Mouse (Mus musculus) mammary gland, adult 2 months (tissue): ENCODE measurements around the gene Cdiptos. TPM values are rescaled to one million over a fixed set of nuclear protein-coding genes. Genes with fewer than 3 reads are reported as not detected.

Experiments used
- polyA plus RNA-seq: library from polyadenylated mRNA; depleted of rRNA; stranded (reverse); fragments of >200 nt; gene quantifications from 2 replicates; pipeline ENCODE4 v1.2.3, GENCODE M21; 2012; ENCODE audit warnings: low replicate concordance; rRNA removed

The Cdiptos gene
- 0.82 and 3.2 TPM in 2 replicates for polyA plus RNA-seq

DNA sequence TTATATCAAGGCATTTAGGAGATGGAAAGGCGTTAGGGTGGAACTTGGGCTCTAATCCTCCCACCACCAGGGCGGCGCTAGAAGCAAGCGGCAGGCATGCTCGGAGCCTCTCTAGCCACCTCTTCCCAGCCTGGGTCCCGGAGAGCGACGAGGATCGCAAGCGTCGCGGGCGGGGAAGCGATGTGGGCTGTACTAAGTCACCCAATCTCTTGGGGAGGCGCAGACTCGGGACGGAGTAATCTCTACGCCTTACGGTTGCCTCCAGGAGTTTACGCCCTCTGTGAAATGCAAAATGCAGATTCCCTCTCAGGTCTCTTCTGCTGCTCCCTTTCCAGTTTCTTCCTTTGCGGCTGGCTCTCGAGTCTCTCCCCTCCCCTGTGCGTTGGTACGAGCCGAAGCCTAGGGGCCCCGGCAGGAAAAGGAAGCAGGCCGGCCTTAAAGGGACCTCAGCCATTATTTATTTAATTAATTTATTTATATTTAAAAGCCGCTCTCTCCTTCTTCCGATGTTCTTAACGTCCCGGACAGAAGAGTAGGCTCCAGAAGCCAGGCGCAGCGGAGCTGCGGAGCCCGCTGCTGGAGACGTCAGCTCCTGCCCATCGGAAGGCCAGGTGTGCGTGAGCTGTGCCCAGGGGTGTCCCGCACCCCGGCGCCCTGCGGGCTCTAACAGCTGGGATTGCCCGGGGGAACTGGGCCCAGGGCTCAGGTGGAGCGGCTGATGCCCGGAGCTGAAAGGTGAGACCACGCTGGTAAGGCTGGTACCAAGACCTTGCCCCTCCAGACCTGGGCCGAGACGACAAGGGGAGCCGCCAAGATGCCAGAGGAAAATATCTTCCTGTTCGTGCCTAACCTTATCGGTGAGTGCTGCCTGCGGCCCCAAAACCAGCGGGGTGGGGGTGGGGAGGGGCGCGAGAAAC is at the start of gene Cdiptos:
Gene Cdiptos (minus strand): TSS at position 149 of the 917 bp plus-strand sequence.

DNA sequence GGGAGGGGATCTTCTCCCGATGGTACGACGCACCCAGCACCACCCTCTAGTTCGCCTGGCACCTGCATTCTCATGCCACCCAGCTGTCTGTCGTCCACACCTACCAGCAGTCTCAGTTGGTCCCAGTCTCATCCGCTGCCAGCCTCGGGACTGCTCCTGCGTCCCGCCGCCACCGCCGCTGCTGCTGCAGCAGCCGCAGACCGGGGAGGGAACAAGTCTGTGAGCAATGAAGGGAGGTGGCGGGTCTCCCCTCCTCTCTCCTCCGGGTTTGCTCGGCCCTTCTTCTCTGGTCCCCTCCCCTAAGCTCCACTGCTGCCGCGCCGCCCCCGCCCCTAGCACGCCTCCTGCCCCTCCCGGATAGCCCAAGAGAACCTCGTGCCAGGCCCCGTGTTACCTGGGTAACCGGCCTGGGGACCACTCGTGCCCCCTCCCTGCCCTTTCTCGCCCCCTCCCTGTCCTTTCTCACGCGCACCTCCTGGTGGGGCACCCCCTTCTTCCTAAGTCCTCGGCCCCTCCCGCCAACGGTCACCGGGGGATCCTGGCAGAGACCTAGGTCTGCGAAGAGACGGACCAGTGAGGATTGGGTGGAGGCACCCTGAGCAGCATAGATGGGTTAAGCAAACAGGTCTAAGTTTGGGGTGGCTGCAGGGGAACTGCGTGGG is 45.1 kb upstream of the Cdiptos start, which contains the start of the genes Gm42742 and Prrt2:
Gene Gm42742 (minus strand): TSS at position 197 of the 662 bp plus-strand sequence.
Gene Prrt2 (minus strand): TSS at position 311 of the 662 bp plus-strand sequence.

DNA sequence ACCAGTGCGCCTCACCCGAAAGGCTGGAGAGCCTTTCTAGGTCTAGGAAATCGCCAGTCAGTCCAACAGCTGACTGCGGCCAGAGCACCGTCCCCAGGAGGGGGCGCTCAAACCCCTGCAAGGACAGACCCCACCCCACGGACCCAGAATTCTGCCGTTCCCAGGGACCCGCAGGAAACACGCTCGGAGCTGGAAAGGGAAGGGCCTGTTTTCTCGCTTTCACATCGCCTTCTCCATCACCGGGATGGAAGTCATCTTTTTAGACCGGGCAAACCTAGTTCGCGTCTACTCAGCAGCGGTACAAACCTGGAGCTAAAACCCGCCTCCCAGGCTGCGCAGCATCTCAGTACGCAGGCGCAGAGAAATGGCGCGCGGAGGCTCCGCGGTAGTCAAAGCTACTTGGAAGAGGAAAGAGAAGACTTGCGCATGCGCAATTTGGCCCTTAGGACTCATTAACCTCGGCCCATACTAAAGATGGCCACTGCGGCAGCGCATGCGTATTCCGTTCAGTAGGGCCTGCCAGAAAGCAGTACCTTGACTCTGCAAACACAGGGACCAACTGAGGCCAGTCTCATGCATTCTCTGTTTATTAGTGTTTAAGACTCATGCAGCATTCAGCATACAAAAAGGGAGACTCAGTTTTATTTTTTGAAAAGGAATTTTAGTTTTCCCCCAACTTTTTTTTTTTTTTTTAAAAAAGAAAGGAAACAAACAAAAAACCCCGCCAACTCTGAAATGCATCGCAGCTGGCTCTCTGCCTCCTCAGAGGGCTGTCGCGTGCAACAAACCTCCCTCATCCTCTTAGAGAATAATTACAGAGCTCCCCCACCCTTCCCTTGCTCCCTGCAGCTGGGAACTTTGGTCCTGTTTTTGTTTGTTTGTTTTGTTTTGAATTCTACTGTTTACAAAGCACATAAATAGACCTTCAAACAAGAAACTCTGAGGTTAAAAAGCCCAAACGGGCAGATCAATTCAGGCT is 41.4 kb upstream of the Cdiptos start, which contains the start of gene Pagr1a:
Gene Pagr1a (minus strand): TSS at position 382 of the 979 bp plus-strand sequence.

DNA sequence TGATC is 40.4 kb upstream of the Cdiptos start, which contains the start of gene Pagr1b:
Gene Pagr1b (minus strand): TSS at position 4 of the 5 bp plus-strand sequence.

DNA sequence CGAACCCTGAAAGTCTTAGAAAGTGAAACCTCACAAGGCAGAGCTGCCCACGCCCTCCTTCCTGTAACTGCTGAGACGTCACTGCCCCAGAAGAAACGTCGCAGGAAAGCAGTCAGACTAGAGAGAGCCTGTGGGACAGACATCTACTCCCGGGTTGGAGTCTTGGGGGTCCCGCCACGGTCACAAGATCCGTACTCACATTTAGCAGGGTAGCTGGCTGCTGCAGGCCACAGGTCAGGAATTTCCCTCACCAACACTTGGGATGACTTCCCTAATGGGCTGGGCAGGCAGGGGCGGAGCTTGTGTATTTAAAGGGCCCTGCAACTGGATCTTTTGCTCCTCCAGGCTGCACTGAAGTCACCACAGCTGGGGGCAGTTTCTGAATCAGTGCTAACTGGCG is 38.4 kb upstream of the Cdiptos start, which contains the start of gene Mvp:
Gene Mvp (minus strand): TSS at position 302 of the 400 bp plus-strand sequence.

DNA sequence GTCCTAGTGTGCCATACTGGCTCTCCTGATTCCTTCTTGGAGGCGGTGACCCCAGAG is 177 bp downstream of the Cdiptos start, which contains the start of gene Cdipt:
Gene Cdipt (plus strand): TSS at position 22 of the 57 bp plus-strand sequence.

DNA sequence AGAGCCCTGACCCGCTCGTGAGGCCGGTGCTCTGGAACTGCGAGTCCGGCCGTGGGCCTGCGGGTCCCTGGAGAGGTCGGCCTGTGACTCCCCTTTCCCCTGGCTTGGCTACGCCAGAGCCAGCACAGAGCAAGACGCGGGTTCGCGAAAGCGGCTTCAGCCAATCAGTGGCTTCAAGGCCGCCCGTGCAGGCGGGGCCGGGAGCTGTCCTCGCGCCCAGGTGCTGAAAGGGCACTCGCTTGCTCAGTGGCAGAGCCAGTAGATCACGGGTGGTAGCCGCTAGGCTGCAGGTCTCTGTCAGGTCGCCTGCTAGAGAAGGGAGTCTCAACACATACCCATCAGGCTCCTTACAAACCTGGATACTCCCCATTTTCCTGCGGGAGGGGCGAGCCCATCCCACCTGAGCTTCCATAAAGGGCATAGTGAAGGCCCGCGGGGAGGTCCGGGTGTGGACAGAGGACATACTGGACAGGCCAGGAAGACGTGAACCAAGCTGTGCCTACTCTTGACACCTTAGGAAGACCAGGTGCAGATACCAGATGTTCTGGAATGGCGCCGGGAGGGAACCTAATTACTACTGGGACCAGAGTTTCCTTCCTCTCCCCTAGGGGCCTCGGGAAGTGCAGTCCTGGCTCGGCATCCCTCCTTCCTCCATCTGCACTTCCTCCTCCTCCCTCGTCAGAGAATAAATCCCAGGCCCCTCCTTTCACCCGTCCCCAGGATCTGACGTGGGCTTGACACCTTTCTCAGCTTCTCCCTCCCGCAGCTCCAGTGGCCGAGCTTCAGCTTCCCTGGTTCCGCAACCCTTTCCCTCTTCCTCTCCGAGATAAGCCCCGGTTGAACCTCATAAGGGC is 25.9 kb downstream of the Cdiptos start, which contains the start of gene Sez6l2:
Gene Sez6l2 (plus strand): TSS at position 771 of the 854 bp plus-strand sequence.

DNA sequence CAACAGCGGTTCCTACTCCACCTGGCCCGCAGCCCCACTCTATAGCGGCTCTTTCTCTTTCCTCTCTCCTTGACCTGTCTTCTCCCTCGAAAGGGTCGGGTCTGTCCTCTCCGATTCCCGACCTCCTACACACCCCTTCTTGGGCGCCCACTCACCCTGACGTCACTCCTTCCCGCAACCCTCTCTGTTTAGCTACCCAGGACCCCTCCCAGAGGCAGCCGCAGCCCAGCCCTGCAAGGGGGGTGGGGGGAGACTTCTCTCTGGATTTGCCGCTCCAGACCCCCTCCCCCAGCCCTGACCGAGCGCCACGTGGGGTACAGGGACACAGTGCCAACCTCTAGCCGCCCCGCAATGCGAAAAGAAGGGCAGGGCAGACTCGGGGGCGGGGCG is 26.5 kb downstream of the Cdiptos start, which contains the start of gene Asphd1:
Gene Asphd1 (minus strand): TSS at position 180 of the 390 bp plus-strand sequence.

DNA sequence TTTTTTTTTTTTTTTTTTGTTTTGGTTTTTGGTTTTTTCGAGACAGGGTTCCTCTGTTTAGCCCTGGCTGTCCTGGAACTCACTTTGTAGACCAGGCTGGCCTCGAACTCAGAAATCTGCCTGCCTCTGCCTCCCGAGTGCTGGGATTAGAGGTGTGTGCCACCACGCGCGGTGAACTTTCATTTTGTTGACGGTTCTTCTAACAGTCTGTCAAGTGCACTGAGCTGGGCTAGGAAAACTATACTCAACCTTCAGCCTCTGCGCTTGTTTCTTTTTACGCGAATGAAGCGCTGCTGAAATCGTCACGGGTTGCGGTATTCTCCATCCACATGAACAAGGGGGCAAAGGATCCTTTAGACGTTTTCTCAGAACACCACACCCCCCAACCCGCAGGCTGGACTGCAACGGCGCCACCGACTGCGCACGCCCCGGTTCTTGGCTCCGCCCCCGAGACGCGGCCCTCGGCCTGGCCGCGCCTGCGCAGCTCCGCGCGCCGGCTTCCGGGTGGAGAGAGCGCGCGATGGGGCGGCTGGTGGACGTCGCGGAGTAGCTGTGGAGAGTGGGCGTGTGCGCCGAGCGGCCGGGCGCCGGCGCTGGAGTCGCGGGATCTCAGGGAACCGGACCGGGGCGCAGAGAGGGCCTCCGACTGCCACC is 47.4 kb downstream of the Cdiptos start, which contains the start of gene Kctd13:
Gene Kctd13 (plus strand): TSS at position 496 of the 654 bp plus-strand sequence.

DNA sequence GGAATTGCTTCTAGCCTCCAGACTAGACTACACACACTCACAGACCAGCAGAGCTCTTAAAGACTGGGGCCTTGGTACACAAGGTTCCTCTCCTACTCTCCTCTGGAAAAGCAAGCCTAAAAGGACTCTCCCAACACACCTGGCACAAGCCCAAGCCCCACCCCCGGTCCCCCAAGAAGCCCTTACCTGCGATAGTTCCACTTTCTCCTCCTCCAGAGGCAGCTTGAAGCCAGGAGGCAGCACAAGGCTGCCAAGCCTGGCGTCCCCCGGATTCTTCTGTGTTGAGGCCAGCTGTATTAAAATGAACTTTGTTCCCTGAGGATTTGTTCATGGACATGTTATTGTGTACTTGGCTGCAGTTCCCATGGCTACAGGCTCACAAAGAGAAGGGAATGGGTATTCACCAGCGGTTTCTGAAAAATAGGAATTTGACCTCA is 53.3 kb downstream of the Cdiptos start, which contains the start of gene Tmem219:
Gene Tmem219 (minus strand): TSS at position 294 of the 437 bp plus-strand sequence.

Other genes with a start within 250 kb of the Cdiptos start
- gene Mapk3, start 216.5 kb downstream of the Cdiptos start, polyA plus RNA-seq: 204 and 252 TPM in 2 replicates
- gene Gdpd3, start 209.8 kb downstream of the Cdiptos start, polyA plus RNA-seq: 40.1 and 57.3 TPM in 2 replicates
- gene Ypel3, start 199.1 kb downstream of the Cdiptos start, polyA plus RNA-seq: 391 and 922 TPM in 2 replicates
- gene Tbx6, start 194.6 kb downstream of the Cdiptos start, polyA plus RNA-seq: 11.6 and 16.3 TPM in 2 replicates
- 180 and 199 TPM in 2 replicates for gene Ppp4c, start 183.6 kb downstream of the Cdiptos start, polyA plus RNA-seq
- gene Fam57b, start 178.4 kb downstream of the Cdiptos start, polyA plus RNA-seq: 44.5 and 50.4 TPM in 2 replicates
- gene 4930451I11Rik, start 144.5 kb downstream of the Cdiptos start, polyA plus RNA-seq: not detected in 2 replicates
- 0.04 TPM in 1 of 2 replicates, not detected in the other for gene Doc2a, start 128.7 kb downstream of the Cdiptos start, polyA plus RNA-seq
- 2.8 and 3.3 TPM in 2 replicates for gene Hirip3, start 114.1 kb downstream of the Cdiptos start, polyA plus RNA-seq
- gene Ino80e, start 113.7 kb downstream of the Cdiptos start, polyA plus RNA-seq: 67.6 and 89.1 TPM in 2 replicates
- gene Taok2, start 91.4 kb downstream of the Cdiptos start, polyA plus RNA-seq: 75.5 and 171 TPM in 2 replicates
- gene Tmem219, start 53.2 kb downstream of the Cdiptos start, polyA plus RNA-seq: 96.1 and 130 TPM in 2 replicates
- gene Kctd13, start 47.2 kb downstream of the Cdiptos start, polyA plus RNA-seq: 24.1 and 31.6 TPM in 2 replicates
- gene Asphd1, start 26.5 kb downstream of the Cdiptos start, polyA plus RNA-seq: 0.20 and 0.35 TPM in 2 replicates
- gene Sez6l2, start 25.5 kb downstream of the Cdiptos start, polyA plus RNA-seq: 3.1 and 3.5 TPM in 2 replicates
- 251 and 278 TPM in 2 replicates for gene Cdipt, start 184 bp downstream of the Cdiptos start, polyA plus RNA-seq
- 90.2 and 123 TPM in 2 replicates for gene Mvp, start 38.5 kb upstream of the Cdiptos start, polyA plus RNA-seq
- gene Pagr1b, start 40.4 kb upstream of the Cdiptos start, polyA plus RNA-seq: 2.4 and 3.3 TPM in 2 replicates
- gene Pagr1a, start 41.3 kb upstream of the Cdiptos start, polyA plus RNA-seq: 0.93 and 1.2 TPM in 2 replicates
- gene Gm42742, start 45.0 kb upstream of the Cdiptos start, polyA plus RNA-seq: 26.4 and 46.4 TPM in 2 replicates
- gene Prrt2, start 45.1 kb upstream of the Cdiptos start, polyA plus RNA-seq: 22.2 and 31.3 TPM in 2 replicates
- 126 and 431 TPM in 2 replicates for gene Maz, start 50.9 kb upstream of the Cdiptos start, polyA plus RNA-seq
- gene Kif22, start 66.4 kb upstream of the Cdiptos start, polyA plus RNA-seq: 1.8 and 2.1 TPM in 2 replicates
- gene Zg16, start 111.2 kb upstream of the Cdiptos start, polyA plus RNA-seq: 0.34 TPM in 1 of 2 replicates, not detected in the other
- gene AI467606, start 115.3 kb upstream of the Cdiptos start, polyA plus RNA-seq: 52.3 and 188 TPM in 2 replicates
- 7.9 and 9.5 TPM in 2 replicates for gene Qprt, start 146.1 kb upstream of the Cdiptos start, polyA plus RNA-seq
- 27.8 and 37.7 TPM in 2 replicates for gene Spn, start 161.7 kb upstream of the Cdiptos start, polyA plus RNA-seq
- gene Cd2bp2, start 220.0 kb upstream of the Cdiptos start, polyA plus RNA-seq: 20.9 and 26.3 TPM in 2 replicates
- gene Tbc1d10b, start 232.4 kb upstream of the Cdiptos start, polyA plus RNA-seq: 33.9 and 43.0 TPM in 2 replicates
- gene Mylpf, start 232.8 kb upstream of the Cdiptos start, polyA plus RNA-seq: 1.2 and 1,692 TPM in 2 replicates